Mouse (Mus musculus) thymus, postnatal 36 days (tissue): ENCODE results near the gene Zfp870.
"Not testable (repeated sequence)": the region's sequence is repeated elsewhere in the genome, so short reads cannot be mapped to it uniquely, and the experiment has no call there.

ENCODE experiments used
- DNase-seq, 2 experiments: peaks; one replicate each; pipeline ENCODE4 v3.0.0; 2022; ENCODE audit warnings: mixed read lengths in 2 of 2

Gene Zfp870

DNA sequence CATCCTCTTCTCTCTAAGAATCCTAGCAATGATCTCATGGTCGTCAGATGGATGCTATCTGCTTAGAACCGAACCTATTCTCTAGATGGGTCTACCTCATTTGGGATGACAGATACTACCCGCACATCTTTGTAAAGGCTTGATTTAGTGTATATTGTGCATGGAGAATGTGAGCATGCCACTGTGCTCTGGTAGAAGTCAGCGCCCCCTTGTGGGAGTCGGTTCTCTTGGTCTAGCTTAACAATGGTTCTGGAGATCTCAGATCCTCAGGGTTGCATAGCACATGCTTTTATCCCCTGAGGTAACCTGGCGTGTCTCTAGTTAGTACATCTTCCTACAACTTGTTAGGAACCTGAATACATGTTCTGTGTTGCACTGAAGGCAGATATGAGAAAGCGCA, 24.2 kb downstream of the Zfp870 start:
- DNase-seq: not testable (repeated sequence)

- not testable (repeated sequence) for DNase-seq
These were observed 34.7 kb downstream of the Zfp870 start for GRCm38 (mm10) chr17:32856713-32857112.

DNA sequence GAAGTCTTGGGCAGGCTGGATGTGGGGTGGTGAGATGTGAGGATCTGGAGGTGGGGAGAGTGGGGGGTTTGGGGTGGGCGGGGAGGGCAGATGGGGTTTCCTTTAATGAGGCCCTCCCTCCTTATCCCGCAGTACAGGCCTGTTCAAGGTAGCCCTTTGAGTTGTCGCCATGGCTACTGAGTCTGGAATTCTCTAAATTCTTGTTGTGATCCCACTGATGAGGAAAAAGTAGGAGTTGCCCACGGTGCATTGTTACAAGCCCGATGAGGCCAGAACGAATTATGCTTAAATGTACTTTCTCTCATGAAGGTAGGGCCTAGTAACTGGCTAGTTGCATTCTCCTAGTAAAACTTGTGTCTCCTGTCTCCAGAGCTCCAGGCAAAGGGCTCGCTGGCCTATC, 39.9 kb downstream of the Zfp870 start:
- no peak for DNase-seq

DNA sequence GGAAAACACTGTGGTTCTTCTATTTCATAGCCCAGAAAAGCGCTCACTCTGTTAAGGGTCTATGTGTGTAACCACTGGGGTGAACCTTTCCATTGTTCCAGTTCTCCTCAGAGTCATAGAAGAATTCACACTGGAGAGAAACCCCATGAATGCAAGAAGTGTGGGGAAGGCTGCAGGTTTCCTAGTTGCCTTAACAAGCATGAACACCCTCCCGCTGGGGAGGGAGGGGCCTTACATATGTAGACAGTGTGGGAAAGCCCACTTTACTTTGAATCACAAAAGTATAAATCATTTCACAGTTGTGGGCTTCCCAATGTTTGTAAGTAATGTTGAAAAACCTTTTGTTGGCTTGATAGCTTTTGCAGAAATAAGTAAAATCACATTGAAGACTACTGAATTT, 50.1 kb downstream of the Zfp870 start:
- no peak for DNase-seq

GRCm38 (mm10) chr17:32839083-32839802, 52.2 kb downstream of the Zfp870 start:
- no peak for DNase-seq

- DNase-seq: no peak
These were observed 61.0 kb downstream of the Zfp870 start for GRCm38 (mm10) chr17:32830418-32830782.

DNA sequence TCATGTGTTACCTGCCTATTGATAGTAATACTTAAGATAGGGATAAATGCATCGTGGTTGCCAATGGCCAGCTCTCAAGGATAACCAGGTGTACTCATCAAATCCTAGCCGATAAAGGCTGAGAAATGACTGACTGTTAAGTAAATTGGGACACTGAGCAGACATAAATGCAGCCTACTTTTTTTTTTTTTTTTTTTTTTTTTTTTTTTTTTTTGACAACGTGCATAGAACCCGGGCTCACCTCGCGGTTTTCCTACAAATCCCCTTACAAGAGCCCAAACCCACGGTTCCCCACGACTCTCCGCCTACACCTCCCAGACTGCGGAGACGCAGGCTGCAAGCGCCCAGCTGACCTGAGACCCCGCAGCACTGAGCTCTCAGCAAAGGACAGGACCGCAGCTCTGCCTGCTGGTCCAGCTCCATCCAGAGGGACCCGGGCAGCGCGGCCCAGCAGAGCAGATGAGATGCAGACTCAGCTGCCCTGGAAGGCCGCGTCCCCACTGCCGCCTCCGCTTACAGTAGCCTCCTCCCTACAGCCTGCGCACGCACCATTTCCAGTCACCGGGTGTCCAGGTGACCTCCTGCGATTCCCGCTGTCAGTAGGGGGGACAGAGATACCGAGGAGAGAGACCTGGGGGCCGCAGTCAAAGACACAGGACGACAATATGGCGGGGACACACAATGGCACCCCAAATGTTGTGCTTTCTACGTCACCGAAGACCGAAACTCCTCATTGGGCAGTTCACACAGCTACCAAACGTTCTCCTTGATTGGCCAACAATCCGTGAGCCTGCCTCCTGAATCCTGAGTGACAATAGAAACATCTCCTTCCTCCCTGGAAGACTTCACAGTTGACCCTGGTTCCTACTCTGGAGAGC, 61.7 kb downstream of the Zfp870 start, which contains the start of gene Zfp799:
Gene Zfp799 (minus strand): TSS at position 722 of the 878 bp plus-strand sequence.
- DNase-seq: peak; percentile 61 to 69
